Mouse (Mus musculus) cerebellum, adult 2 months (tissue): ENCODE measurements around the gene Ccdc155. TPM values are rescaled to one million over a fixed set of nuclear protein-coding genes. Genes with fewer than 3 reads are reported as not detected.
A peak's percentile ranks its signal among the peaks of the same experiment; 100 is the strongest.
"Not testable (repeated sequence)": the region's sequence is repeated elsewhere in the genome, so short reads cannot be mapped to it uniquely, and the experiment has no call there.

Experiments used
- DNase-seq, 2 experiments: peaks; one replicate each; pipeline ENCODE4 v3.0.0; 2021
- H3K27ac ChIP-seq: fragments of 200-500 bp; 2 replicates; pipeline ENCODE4 v1.5.1; 2012; ENCODE audit warnings: low read length, control low read depth, inconsistent platforms; ENCODE audit not compliant: insufficient read depth
- H3K27me3 ChIP-seq: fragments of 200-500 bp; 2 replicates; pipeline ENCODE4 v1.6.1; 2012; ENCODE audit warnings: inconsistent platforms, mild to moderate bottlenecking, low read length, moderate library complexity; ENCODE audit not compliant: control insufficient read depth, insufficient read depth
- H3K4me1 ChIP-seq: fragments of 200-500 bp; 2 replicates; pipeline ENCODE4 v1.6.1; 2011; ENCODE audit warnings: low read length; ENCODE audit not compliant: control insufficient read depth, insufficient read depth
- H3K4me3 ChIP-seq: fragments of 200-500 bp; replicated peaks from 2 replicates; pipeline ENCODE3; 2011; ENCODE audit warnings: mild to moderate bottlenecking, low read depth, low read length, control low read depth; ENCODE audit not compliant: insufficient read depth
- CTCF ChIP-seq: fragments of 200-500 bp; IDR thresholded peaks from 2 replicates; pipeline ENCODE4 v1.5.1; 2011; ENCODE audit warnings: low read depth, mild to moderate bottlenecking, control low read depth, low read length, moderate library complexity, borderline replicate concordance; ENCODE audit not compliant: insufficient read depth
- POLR2A ChIP-seq: fragments of 200-500 bp; IDR thresholded peaks from 2 replicates; pipeline ENCODE4 v1.6.1; 2011; ENCODE audit warnings: low read length, control low read depth, borderline replicate concordance; ENCODE audit not compliant: insufficient read depth
- WGBS: fragments of 180-500 bp; shearing (Covaris S2); methylation state at CpG from one replicate; pipeline ENCODE4 v1.1.7; 2018; 5-methylcytosine and 5-hydroxymethylcytosine counted together
- polyA plus RNA-seq: library from polyadenylated mRNA; depleted of rRNA; stranded (reverse); fragments of >200 nt; gene quantifications from 2 replicates; pipeline ENCODE4 v1.2.3, GENCODE M21; 2012

Ccdc155 gene
- polyA plus RNA-seq, 1 experiment, result 1.9 TPM

GRCm38 (mm10) chr7:45174567-45175280 lies 30.0 kb downstream of the Ccdc155 start:
- Histone ChIP-seq H3K27ac (no peak overlapping the region), H3K4me3 (no peak overlapping the region), H3K27me3 (no peaks in the 10 kb centered on the region; the same call in 1 of the 2 replicates), H3K4me1 (peaks cover 20% of the 10 kb centered on the region)
- 19% methylated on average over 29 of the region's 29 CpGs for WGBS
- DNase-seq, result peak in 1 of 2 experiments; percentile 50
- TF ChIP-seq CTCF, result no peak
- no peak for TF ChIP-seq POLR2A

- not testable (repeated sequence) for H3K4me3 ChIP-seq, H3K27me3 ChIP-seq, DNase-seq, H3K27ac ChIP-seq
- peak; percentile 41 for TF ChIP-seq CTCF
- 61% methylated on average over 1 of the region's 1 CpGs for WGBS
- H3K4me1 ChIP-seq, result peaks cover 25% of the 10 kb centered on the region
These were observed 30.9 kb downstream of the Ccdc155 start for GRCm38 (mm10) chr7:45173772-45174171.

DNA sequence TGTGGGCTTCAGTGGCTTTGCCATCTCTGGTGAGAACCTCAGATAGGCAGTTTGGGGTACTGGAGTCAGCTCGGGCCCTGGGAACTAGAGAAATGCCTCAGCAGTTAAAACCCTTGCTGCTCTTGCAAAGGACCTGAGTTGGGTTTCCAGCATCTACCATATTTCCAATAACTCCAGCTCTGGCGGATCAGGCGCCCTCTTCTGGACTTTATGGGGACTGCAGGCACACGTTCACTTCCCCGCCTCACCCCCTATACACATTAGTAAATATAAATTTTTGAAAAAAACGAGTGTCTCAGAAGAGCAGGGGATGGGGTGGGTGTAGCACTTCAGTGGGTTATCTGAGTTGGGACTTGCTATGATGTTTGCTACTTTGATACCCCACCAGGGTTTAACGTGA lies 31.7 kb downstream of the Ccdc155 start:
- H3K27me3 ChIP-seq, result no peaks in the 10 kb centered on the region; the same call in 1 of the 2 replicates
- H3K4me1 ChIP-seq, result peaks cover 29% of the 10 kb centered on the region
- TF ChIP-seq CTCF (peak; percentile 48; the same call in 1 of the 2 replicates), POLR2A (no peak)
- H3K27ac ChIP-seq, result no peak overlapping the region
- peak in 1 of 2 experiments; percentile 61 for DNase-seq
- 59% methylated on average over 7 of the region's 7 CpGs for WGBS
- H3K4me3 ChIP-seq, result no peak overlapping the region

DNA sequence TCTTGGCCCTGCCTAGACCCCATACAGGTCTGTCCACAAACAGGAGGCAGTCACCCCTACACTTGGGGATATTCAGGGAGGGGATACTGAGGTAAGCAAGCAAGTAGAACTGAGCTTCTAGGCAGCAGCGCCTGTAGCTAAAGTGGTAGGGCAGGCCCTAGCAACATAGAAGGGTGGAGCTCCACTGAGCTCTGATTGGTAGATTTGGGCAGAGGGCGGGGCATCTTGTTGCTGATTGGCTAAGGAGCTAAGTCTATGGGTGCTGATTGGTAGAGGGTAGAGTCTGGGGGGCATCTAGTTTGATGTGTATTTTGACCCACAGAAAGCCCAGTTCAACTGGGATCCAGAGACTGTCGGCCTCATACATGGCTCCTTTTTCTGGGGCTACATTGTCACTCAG lies 35.2 kb downstream of the Ccdc155 start:
- H3K4me1 ChIP-seq, result peaks cover 21% of the 10 kb centered on the region
- no peak overlapping the region for H3K4me3 ChIP-seq
- no peak overlapping the region for H3K27ac ChIP-seq
- 57% methylated on average over 3 of the region's 3 CpGs for WGBS
- peak; percentile 71 to 77 for DNase-seq
- H3K27me3 ChIP-seq, result no peaks in the 10 kb centered on the region
- no peak for TF ChIP-seq POLR2A
- TF ChIP-seq CTCF, result no peak

DNA sequence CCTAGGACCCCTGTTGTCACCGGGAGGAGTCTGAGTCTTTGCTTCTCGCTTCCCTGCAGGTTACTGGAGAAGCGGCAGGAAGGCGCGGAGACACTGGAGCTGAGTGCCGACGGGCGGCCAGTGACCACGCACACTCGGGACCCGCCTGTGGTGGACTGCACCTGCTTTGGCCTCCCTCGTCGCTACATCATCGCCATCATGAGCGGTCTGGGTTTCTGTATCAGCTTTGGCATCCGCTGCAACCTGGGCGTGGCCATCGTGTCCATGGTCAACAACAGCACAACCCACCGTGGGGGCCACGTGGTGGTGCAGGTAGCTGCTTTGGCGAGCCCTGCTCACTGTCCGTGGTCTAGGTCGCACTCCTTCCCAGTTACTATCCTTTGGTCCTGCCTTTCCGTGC lies 36.0 kb downstream of the Ccdc155 start:
- DNase-seq, result peak; percentile 69 to 73
- WGBS, result 1% methylated on average over 24 of the region's 24 CpGs
- Histone ChIP-seq H3K4me3 (peak overlapping the region; percentile 79), H3K27ac (peak overlapping the region; percentile 93), H3K4me1 (peaks cover 21% of the 10 kb centered on the region), H3K27me3 (no peaks in the 10 kb centered on the region)
- TF ChIP-seq POLR2A (no peak), CTCF (no peak)

GRCm38 (mm10) chr7:45167761-45168445 lies 36.8 kb downstream of the Ccdc155 start:
- H3K4me3 ChIP-seq, result peak overlapping the region; percentile 79
- H3K27ac ChIP-seq, result peak overlapping the region; percentile 93
- peaks cover 21% of the 10 kb centered on the region for H3K4me1 ChIP-seq
- no peaks in the 10 kb centered on the region for H3K27me3 ChIP-seq
- DNase-seq, result peak; percentile 88 to 90
- 2% methylated on average over 19 of the region's 19 CpGs for WGBS
- peak; percentile 19; the same call in 1 of the 2 replicates for TF ChIP-seq POLR2A
- no peak for TF ChIP-seq CTCF

GRCm38 (mm10) chr7:45166950-45167401 lies 37.7 kb downstream of the Ccdc155 start:
- TF ChIP-seq POLR2A (peak; percentile 30; the same call in 1 of the 2 replicates), CTCF (no peak)
- peak overlapping the region; percentile 79 for H3K4me3 ChIP-seq
- peaks cover 26% of the 10 kb centered on the region for H3K4me1 ChIP-seq
- peak overlapping the region; percentile 93 for H3K27ac ChIP-seq
- WGBS, result 8% methylated on average over 10 of the region's 10 CpGs
- DNase-seq, result peak; percentile 76 to 80
- H3K27me3 ChIP-seq, result no peaks in the 10 kb centered on the region
